Mouse (Mus musculus) limb, embryonic 13.5 days (tissue): ENCODE measurements around the gene Tspan9. TPM values are rescaled to one million over a fixed set of nuclear protein-coding genes. Genes with fewer than 3 reads are reported as not detected.

Experiments
- ATAC-seq: fragments of 200-750 bp; cut with Nextera tagmentation; 2 replicates; pipeline ENCODE4 v1.8.0; 2017; ENCODE audit warnings: low read depth, moderate number of reproducible peaks, moderate TSS enrichment; ENCODE audit not compliant: low FRiP score
- H3K27ac ChIP-seq: fragments of 300-500 bp; sonication (generic); 2 replicates; pipeline ENCODE4 v1.5.1; 2015; ENCODE audit warnings: inconsistent platforms, mild to moderate bottlenecking, moderate library complexity
- H3K27me3 ChIP-seq: fragments of 300-500 bp; sonication (generic); 2 replicates; pipeline ENCODE4 v1.6.1; 2015; ENCODE audit warnings: mild to moderate bottlenecking, inconsistent platforms
- H3K36me3 ChIP-seq: fragments of 300-500 bp; sonication (generic); 2 replicates; pipeline ENCODE4 v1.6.1; 2015; ENCODE audit warnings: inconsistent platforms, mild to moderate bottlenecking, moderate library complexity
- H3K4me1 ChIP-seq: fragments of 300-500 bp; sonication (generic); 2 replicates; pipeline ENCODE4 v1.6.1; 2015; ENCODE audit warnings: inconsistent platforms
- H3K4me2 ChIP-seq: fragments of 300-500 bp; sonication (generic); replicated peaks from 2 replicates; pipeline ENCODE4 v1.6.1; 2015; ENCODE audit warnings: inconsistent platforms, mild to moderate bottlenecking, moderate library complexity
- H3K4me3 ChIP-seq: fragments of 300-500 bp; sonication (generic); 2 replicates; pipeline ENCODE4 v1.5.1; 2015; ENCODE audit warnings: moderate library complexity, mild to moderate bottlenecking, inconsistent platforms
- H3K9ac ChIP-seq: fragments of 300-500 bp; sonication (generic); 2 replicates; pipeline ENCODE4 v1.6.1; 2015; ENCODE audit warnings: mild to moderate bottlenecking, inconsistent platforms
- H3K9me3 ChIP-seq: fragments of 300-500 bp; sonication (generic); 2 replicates; pipeline ENCODE4 v1.6.1; 2016; ENCODE audit warnings: inconsistent platforms
- WGBS: fragments of 180-500 bp; shearing (Covaris S2); methylation state at CpG from one replicate; pipeline ENCODE4 v1.1.7; 2015; 5-methylcytosine and 5-hydroxymethylcytosine counted together
- polyA plus RNA-seq: library from polyadenylated mRNA; unstranded; fragments of >200 nt; fragmentation: Nextera tagmentation; extraction: Ambion mirVana; gene quantifications from 2 replicates; pipeline ENCODE4 v1.2.1, GENCODE M21; 2015

The Tspan9 gene
- polyA plus RNA-seq, 1 experiment from 2014 or later, result 125 TPM

DNA sequence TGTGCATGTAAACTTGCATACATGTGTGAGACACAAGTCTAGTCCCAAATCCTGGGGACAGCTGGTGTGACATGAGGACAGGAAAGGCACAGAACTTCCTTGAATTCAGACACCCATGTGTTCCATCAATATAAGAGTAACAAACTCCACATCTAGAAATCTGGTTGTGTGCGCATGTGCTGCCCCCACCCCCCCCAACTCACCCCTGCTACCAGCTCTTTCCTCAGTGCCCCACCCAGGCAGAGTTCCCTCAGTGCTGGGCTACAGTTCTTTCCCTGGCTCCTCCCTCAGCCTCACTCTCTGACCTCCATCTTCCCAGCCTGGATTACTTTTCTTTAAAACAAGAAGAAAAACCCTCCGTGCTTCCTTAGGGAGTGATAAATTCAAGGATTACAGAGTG is 27.1 kb downstream of the Tspan9 start:
- no peak for ATAC-seq
- H3K4me1 ChIP-seq, result peaks cover 54% of the 10 kb centered on the region
- H3K27ac ChIP-seq, result peak overlapping the region; percentile 67; the same call in 1 of the 2 replicates
- 46% methylated on average over 2 of the region's 2 CpGs for WGBS
- peak overlapping the region; percentile 2; the same call in 1 of the 2 replicates for H3K4me2 ChIP-seq
- no peak overlapping the region for H3K9ac ChIP-seq
- H3K4me3 ChIP-seq, result no peak overlapping the region
- H3K9me3 ChIP-seq, result no peaks in the 10 kb centered on the region
- peaks cover 10% of the 10 kb centered on the region for H3K36me3 ChIP-seq
- H3K27me3 ChIP-seq, result no peaks in the 10 kb centered on the region

GRCm38 (mm10) chr6:128115121-128115520 is 28.3 kb downstream of the Tspan9 start:
- no peak overlapping the region for H3K9ac ChIP-seq
- no peak overlapping the region for H3K4me3 ChIP-seq
- 88% methylated on average over 6 of the region's 6 CpGs for WGBS
- no peaks in the 10 kb centered on the region for H3K27me3 ChIP-seq
- peaks cover 52% of the 10 kb centered on the region for H3K4me1 ChIP-seq
- no peak overlapping the region for H3K4me2 ChIP-seq
- no peak overlapping the region for H3K27ac ChIP-seq
- H3K9me3 ChIP-seq, result no peaks in the 10 kb centered on the region
- ATAC-seq, result no peak
- peaks cover 10% of the 10 kb centered on the region for H3K36me3 ChIP-seq

- Histone ChIP-seq H3K4me1 (peaks cover 64% of the 10 kb centered on the region), H3K4me3 (no peak overlapping the region), H3K36me3 (peaks cover 4% of the 10 kb centered on the region; the same call in 1 of the 2 replicates), H3K9me3 (no peaks in the 10 kb centered on the region), H3K4me2 (no peak overlapping the region), H3K27ac (peak overlapping the region; percentile 33; the same call in 1 of the 2 replicates), H3K27me3 (no peaks in the 10 kb centered on the region), H3K9ac (0 out of 2 replicates have a peak overlapping the region, but pooled peaks have one; percentile 19)
- 0% methylated on average over 1 of the region's 3 CpGs for WGBS
- no peak for ATAC-seq
Observed at GRCm38 (mm10) chr6:128112605-128113004, 30.8 kb downstream of the Tspan9 start.

GRCm38 (mm10) chr6:128111784-128112183 is 31.6 kb downstream of the Tspan9 start:
- Histone ChIP-seq H3K4me1 (peaks cover 60% of the 10 kb centered on the region), H3K4me3 (no peak overlapping the region), H3K9me3 (no peaks in the 10 kb centered on the region), H3K9ac (peak overlapping the region; percentile 19; the same call in 1 of the 2 replicates), H3K4me2 (no peak overlapping the region; the same call in 1 of the 2 replicates), H3K27me3 (no peaks in the 10 kb centered on the region), H3K27ac (no peak overlapping the region; the same call in 1 of the 2 replicates), H3K36me3 (peaks cover 4% of the 10 kb centered on the region; the same call in 1 of the 2 replicates)
- ATAC-seq, result no peak
- WGBS, result 30% methylated on average over 7 of the region's 7 CpGs

GRCm38 (mm10) chr6:128108324-128109035 is 34.9 kb downstream of the Tspan9 start:
- Histone ChIP-seq H3K9ac (no peak overlapping the region), H3K9me3 (no peaks in the 10 kb centered on the region), H3K4me2 (no peak overlapping the region), H3K27ac (no peak overlapping the region), H3K4me1 (peaks cover 69% of the 10 kb centered on the region), H3K36me3 (no peaks in the 10 kb centered on the region), H3K4me3 (no peak overlapping the region), H3K27me3 (no peaks in the 10 kb centered on the region)
- WGBS, result 75% methylated on average over 7 of the region's 7 CpGs
- ATAC-seq, result no peak

- H3K27ac ChIP-seq, result no peak overlapping the region
- no peak for ATAC-seq
- no peaks in the 10 kb centered on the region for H3K27me3 ChIP-seq
- no peak overlapping the region for H3K4me3 ChIP-seq
- no peak overlapping the region for H3K9ac ChIP-seq
- H3K4me1 ChIP-seq, result peaks cover 66% of the 10 kb centered on the region
- 63% methylated on average over 8 of the region's 8 CpGs for WGBS
- H3K36me3 ChIP-seq, result no peaks in the 10 kb centered on the region
- no peaks in the 10 kb centered on the region for H3K9me3 ChIP-seq
- H3K4me2 ChIP-seq, result no peak overlapping the region
Observed at GRCm38 (mm10) chr6:128107698-128108097, 35.7 kb downstream of the Tspan9 start.

DNA sequence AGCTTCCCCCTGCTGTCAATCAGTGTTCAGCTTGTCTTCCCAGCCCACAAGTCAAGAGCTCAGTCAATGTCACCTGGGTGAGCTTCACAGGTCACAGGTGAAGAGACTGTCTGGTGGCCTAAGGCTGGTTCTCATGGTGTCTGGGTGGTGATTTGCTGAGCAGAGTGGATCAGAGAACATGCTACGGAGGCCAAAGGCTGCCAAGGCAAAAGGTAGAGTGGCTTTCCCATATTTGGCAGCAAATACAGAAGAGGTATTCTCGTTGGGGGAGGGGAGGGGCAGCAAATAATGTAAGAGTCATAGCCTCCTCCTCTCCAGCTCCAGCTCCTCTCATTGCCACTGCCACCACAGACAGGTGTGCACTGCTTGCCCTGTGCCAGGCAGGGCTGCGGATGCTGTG is 37.2 kb downstream of the Tspan9 start:
- Histone ChIP-seq H3K4me2 (no peak overlapping the region), H3K4me3 (no peak overlapping the region), H3K27me3 (no peaks in the 10 kb centered on the region), H3K9me3 (no peaks in the 10 kb centered on the region), H3K36me3 (no peaks in the 10 kb centered on the region), H3K27ac (no peak overlapping the region; the same call in 1 of the 2 replicates), H3K9ac (no peak overlapping the region; the same call in 1 of the 2 replicates), H3K4me1 (peaks cover 56% of the 10 kb centered on the region)
- WGBS, result 79% methylated on average over 3 of the region's 3 CpGs
- no peak for ATAC-seq

GRCm38 (mm10) chr6:128104712-128105324 is 38.6 kb downstream of the Tspan9 start:
- H3K27ac ChIP-seq, result peak overlapping the region; percentile 76
- H3K4me2 ChIP-seq, result no peak overlapping the region
- H3K4me3 ChIP-seq, result no peak overlapping the region
- no peaks in the 10 kb centered on the region for H3K27me3 ChIP-seq
- no peak overlapping the region for H3K9ac ChIP-seq
- H3K9me3 ChIP-seq, result no peaks in the 10 kb centered on the region
- 0 out of 2 replicates have a peak, but pooled peaks have one; percentile 26 for ATAC-seq
- no peaks in the 10 kb centered on the region for H3K36me3 ChIP-seq
- 61% methylated on average over 7 of the region's 7 CpGs for WGBS
- peaks cover 55% of the 10 kb centered on the region for H3K4me1 ChIP-seq

GRCm38 (mm10) chr6:128103874-128104273 is 39.5 kb downstream of the Tspan9 start:
- Histone ChIP-seq H3K4me1 (peaks cover 65% of the 10 kb centered on the region), H3K27ac (peak overlapping the region; percentile 76; the same call in 1 of the 2 replicates)

GRCm38 (mm10) chr6:128102296-128102999 is 40.9 kb downstream of the Tspan9 start:
- H3K36me3 ChIP-seq, result no peaks in the 10 kb centered on the region
- WGBS, result 60% methylated on average over 6 of the region's 6 CpGs
- ATAC-seq, result no peak
- no peaks in the 10 kb centered on the region for H3K27me3 ChIP-seq
- peaks cover 65% of the 10 kb centered on the region for H3K4me1 ChIP-seq
- no peak overlapping the region for H3K27ac ChIP-seq
- H3K9ac ChIP-seq, result no peak overlapping the region
- no peak overlapping the region for H3K4me3 ChIP-seq
- no peak overlapping the region for H3K4me2 ChIP-seq
- no peaks in the 10 kb centered on the region for H3K9me3 ChIP-seq

More at GRCm38 (mm10) chr6:128103874-128104273, 39.5 kb downstream of the Tspan9 start:
- Histone ChIP-seq H3K36me3 (no peaks in the 10 kb centered on the region), H3K27me3 (no peaks in the 10 kb centered on the region), H3K4me3 (no peak overlapping the region), H3K9ac (no peak overlapping the region), H3K9me3 (no peaks in the 10 kb centered on the region), H3K4me2 (no peak overlapping the region)
- 77% methylated on average over 5 of the region's 5 CpGs for WGBS
- ATAC-seq, result no peak

DNA sequence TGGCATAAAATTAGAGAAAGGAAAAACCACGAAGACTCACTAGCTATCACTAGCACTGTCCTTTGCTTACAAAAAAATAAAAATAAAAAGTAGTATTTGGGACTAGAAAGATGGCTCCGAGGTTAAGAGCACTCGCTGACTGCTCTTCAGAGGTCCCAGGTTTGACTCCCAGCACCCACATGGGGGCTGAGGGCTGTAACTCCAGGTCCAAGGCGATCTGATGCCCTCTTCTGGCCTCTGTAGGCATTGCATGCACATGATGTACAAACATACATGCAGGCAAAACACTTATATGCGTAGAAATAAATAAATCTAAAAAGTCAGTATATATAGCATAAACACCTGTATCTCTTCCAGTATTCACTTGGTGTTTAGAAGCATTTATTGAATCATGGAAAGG is 43.5 kb downstream of the Tspan9 start:
- 81% methylated on average over 5 of the region's 5 CpGs for whole genome bisulfite sequencing
- Histone ChIP-seq H3K4me1 (peaks cover 62% of the 10 kb centered on the region), H3K9ac (no peak overlapping the region), H3K27me3 (no peaks in the 10 kb centered on the region), H3K27ac (peak overlapping the region; percentile 64), H3K9me3 (no peaks in the 10 kb centered on the region), H3K4me3 (no peak overlapping the region), H3K36me3 (no peaks in the 10 kb centered on the region), H3K4me2 (no peak overlapping the region)
- no peak for ATAC-seq

DNA sequence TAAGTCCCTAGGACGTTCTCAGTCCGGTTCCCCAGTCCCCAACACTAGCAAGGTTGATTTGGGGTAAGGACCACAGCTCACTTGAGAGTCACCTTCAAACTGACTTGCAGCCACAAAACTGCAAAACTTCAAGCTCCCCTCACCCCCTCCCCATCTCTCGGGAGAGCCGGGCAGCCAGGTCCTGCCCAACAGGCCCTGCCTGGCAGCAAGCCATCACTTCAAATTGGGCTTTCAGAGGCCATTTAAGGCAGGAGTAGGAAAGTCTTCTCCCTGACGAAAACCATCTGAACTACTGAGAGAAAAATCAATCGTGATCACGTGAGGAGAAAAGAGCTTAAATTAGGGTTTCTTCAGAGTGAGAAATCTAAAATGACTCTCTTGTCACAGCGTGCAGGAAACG is 44.2 kb downstream of the Tspan9 start:
- peaks cover 58% of the 10 kb centered on the region for H3K4me1 ChIP-seq
- H3K4me3 ChIP-seq, result no peak overlapping the region
- H3K4me2 ChIP-seq, result no peak overlapping the region
- WGBS, result 39% methylated on average over 9 of the region's 9 CpGs
- no peaks in the 10 kb centered on the region for H3K27me3 ChIP-seq
- H3K36me3 ChIP-seq, result no peaks in the 10 kb centered on the region
- no peak overlapping the region for H3K9ac ChIP-seq
- 0 out of 2 replicates have a peak, but pooled peaks have one; percentile 42 for ATAC-seq
- peak overlapping the region; percentile 33; the same call in 1 of the 2 replicates for H3K27ac ChIP-seq
- no peaks in the 10 kb centered on the region for H3K9me3 ChIP-seq
